Mouse (Mus musculus) heart, embryonic 12.5 days (tissue): ENCODE measurements around the gene Cdh20. TPM values are rescaled to one million over a fixed set of nuclear protein-coding genes. Genes with fewer than 3 reads are reported as not detected.

ENCODE experiments used
- ATAC-seq: fragments of 200-750 bp; cut with Nextera tagmentation; 2 replicates; pipeline ENCODE4 v1.8.0; 2017; ENCODE audit warnings: moderate TSS enrichment, moderate library complexity; ENCODE audit not compliant: insufficient number of reproducible peaks, low FRiP score
- H3K27ac ChIP-seq: fragments of 300-500 bp; sonication (generic); 2 replicates; pipeline ENCODE4 v1.5.1; 2016; ENCODE audit warnings: mild to moderate bottlenecking, moderate library complexity; ENCODE audit not compliant: poor library complexity, severe bottlenecking
- H3K27me3 ChIP-seq: fragments of 300-500 bp; sonication (generic); replicated peaks from 2 replicates; pipeline ENCODE4 v1.6.1; 2016; ENCODE audit warnings: mild to moderate bottlenecking, moderate library complexity
- H3K36me3 ChIP-seq: fragments of 300-500 bp; sonication (generic); 2 replicates; pipeline ENCODE4 v1.6.1; 2016; ENCODE audit warnings: mild to moderate bottlenecking, moderate library complexity
- H3K4me1 ChIP-seq: fragments of 300-500 bp; sonication (generic); replicated peaks from 2 replicates; pipeline ENCODE4 v1.6.1; 2016; ENCODE audit warnings: mild to moderate bottlenecking
- H3K4me2 ChIP-seq: fragments of 300-500 bp; sonication (generic); 2 replicates; pipeline ENCODE4 v1.6.1; 2016; ENCODE audit warnings: mild to moderate bottlenecking, moderate library complexity
- H3K4me3 ChIP-seq: fragments of 300-500 bp; sonication (generic); 2 replicates; pipeline ENCODE4 v1.5.1; 2016; ENCODE audit warnings: mild to moderate bottlenecking
- H3K9ac ChIP-seq: fragments of 300-500 bp; sonication (generic); 2 replicates; pipeline ENCODE4 v1.6.1; 2016; ENCODE audit warnings: mild to moderate bottlenecking, moderate library complexity
- H3K9me3 ChIP-seq: fragments of 300-500 bp; sonication (generic); replicated peaks from 2 replicates; pipeline ENCODE4 v1.6.1; 2016; ENCODE audit warnings: mild to moderate bottlenecking, moderate library complexity
- WGBS: fragments of 180-500 bp; shearing (Covaris S2); methylation state at CpG from one replicate; pipeline ENCODE4 v1.1.7; 2016; 5-methylcytosine and 5-hydroxymethylcytosine counted together
- polyA plus RNA-seq: library from polyadenylated mRNA; unstranded; fragments of >200 nt; fragmentation: Nextera tagmentation; extraction: Ambion mirVana; gene quantifications from 2 replicates; pipeline ENCODE4 v1.2.1, GENCODE M21; 2016

Gene Cdh20
- polyA plus RNA-seq, 1 experiment from 2014 or later: 1.6 TPM

- Histone ChIP-seq H3K36me3 (no peaks in the 10 kb centered on the region), H3K4me1 (no peaks in the 10 kb centered on the region), H3K4me3 (no peak overlapping the region), H3K27ac (no peak overlapping the region), H3K4me2 (no peak overlapping the region), H3K27me3 (no peaks in the 10 kb centered on the region), H3K9ac (no peak overlapping the region), H3K9me3 (no peaks in the 10 kb centered on the region)
- no peak for ATAC-seq
- 81% methylated on average over 3 of the region's 3 CpGs for WGBS
Measured at GRCm38 (mm10) chr1:105041668-105042067, 273.3 kb downstream of the Cdh20 start.
